Mouse (Mus musculus) CH12.LX (cell line): Measurements from ENCODE around the gene Gm13889.

Experiments
- BHLHE40 ChIP-seq: IDR thresholded peaks from 2 replicates; pipeline ENCODE4 v1.6.1; 2011; ENCODE audit warnings: mild to moderate bottlenecking, low read depth, low read length, improper control_type of control experiment
- CHD2 ChIP-seq: IDR thresholded peaks from 2 replicates; pipeline ENCODE4 v1.6.1; 2011; ENCODE audit warnings: low read length, improper control_type of control experiment
- CTCF ChIP-seq, 2 experiments: IDR thresholded peaks in 1 of 2; conservative IDR thresholded peaks in 1 of 2; 2 replicates each; pipeline ENCODE4 v1.5.1; 2011 to 2012; ENCODE audit warnings: low read depth in 2 of 2, low read length in 2 of 2, improper control_type of control experiment in 1 of 2, inconsistent platforms in 1 of 2, mild to moderate bottlenecking in 1 of 2, moderate library complexity in 1 of 2
- GABPA ChIP-seq: IDR thresholded peaks from 2 replicates; pipeline ENCODE4 v1.6.1; 2012; ENCODE audit warnings: low read depth, low read length, improper control_type of control experiment, inconsistent platforms; ENCODE audit not compliant: insufficient replicate concordance
- HCFC1 ChIP-seq: IDR thresholded peaks from 2 replicates; pipeline ENCODE4 v1.6.1; 2012; ENCODE audit warnings: low read depth, mild to moderate bottlenecking, inconsistent platforms, low read length, improper control_type of control experiment
- IRF4 ChIP-seq: IDR thresholded peaks from 2 replicates; pipeline ENCODE4 v1.6.1; 2014; ENCODE audit warnings: low read depth, mild to moderate bottlenecking, inconsistent platforms, low read length, improper control_type of control experiment
- JUND ChIP-seq: conservative IDR thresholded peaks from 2 replicates; pipeline ENCODE4 v1.6.1; 2011; ENCODE audit warnings: low read depth, low read length, improper control_type of control experiment
- MAX ChIP-seq: IDR thresholded peaks from 2 replicates; pipeline ENCODE4 v1.6.1; 2011; ENCODE audit warnings: low read length, improper control_type of control experiment
- MAZ ChIP-seq: IDR thresholded peaks from 2 replicates; pipeline ENCODE4 v1.6.1; 2012; ENCODE audit warnings: low read depth, mild to moderate bottlenecking, inconsistent platforms, low read length, improper control_type of control experiment, moderate library complexity
- MEF2A ChIP-seq: IDR thresholded peaks from 2 replicates; pipeline ENCODE4 v1.6.1; 2014; ENCODE audit warnings: low read depth, mild to moderate bottlenecking, inconsistent platforms, low read length, improper control_type of control experiment, borderline replicate concordance
- POLR2A ChIP-seq: IDR thresholded peaks from 2 replicates; pipeline ENCODE4 v1.6.1; 2011; ENCODE audit warnings: low read depth, mild to moderate bottlenecking, improper control_type of control experiment, low read length
- USF1 ChIP-seq: IDR thresholded peaks from 2 replicates; pipeline ENCODE4 v1.6.1; 2014; ENCODE audit warnings: low read depth, mild to moderate bottlenecking, inconsistent platforms, low read length, improper control_type of control experiment
- USF2 ChIP-seq: conservative IDR thresholded peaks from 2 replicates; pipeline ENCODE4 v1.6.1; 2011; ENCODE audit warnings: low read depth, low read length, improper control_type of control experiment
- ZNF384 ChIP-seq: IDR thresholded peaks from 2 replicates; pipeline ENCODE4 v1.6.1; 2012; ENCODE audit warnings: low read depth, low read length, improper control_type of control experiment, inconsistent platforms

DNA sequence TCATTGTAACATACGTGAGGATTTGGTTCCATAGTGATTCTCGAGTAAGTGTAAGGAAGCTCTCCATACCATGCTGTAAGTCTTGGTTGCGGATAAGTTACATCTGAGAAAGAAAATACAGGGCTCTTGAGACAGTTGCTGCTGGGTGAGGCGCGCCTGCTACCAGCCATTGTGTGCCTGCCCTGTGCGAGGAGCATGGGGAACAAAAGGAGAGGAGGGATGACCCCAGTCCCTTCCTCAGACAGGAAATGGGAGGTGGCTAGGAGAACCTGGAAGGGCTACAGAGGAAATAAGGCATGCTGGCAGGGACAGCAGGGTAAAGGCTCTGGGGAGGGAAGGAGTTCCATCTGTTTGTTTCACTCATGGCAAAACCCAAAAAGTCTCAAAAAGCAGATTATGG is 44.4 kb upstream of the Gm13889 start:
- TF ChIP-seq ZNF384: no peak
- TF ChIP-seq POLR2A: no peak
- TF ChIP-seq HCFC1: no peak
- TF ChIP-seq CTCF (conservative IDR thresholded peaks at IDR 0.05 in 1 of 2, IDR thresholded peaks at IDR 0.05 in 1 of 2; ENCODE audit: low read depth in 2 of 2, low read length in 2 of 2): no peak
- TF ChIP-seq JUND: no peak
- no peak for TF ChIP-seq IRF4
- TF ChIP-seq MAZ: no peak
- TF ChIP-seq MEF2A: no peak
- TF ChIP-seq MAX: no peak
- no peak for TF ChIP-seq GABPA
- no peak for TF ChIP-seq CHD2
- TF ChIP-seq USF1: no peak
- no peak for TF ChIP-seq USF2
- no peak for TF ChIP-seq BHLHE40
